In the genomic region with DNA sequence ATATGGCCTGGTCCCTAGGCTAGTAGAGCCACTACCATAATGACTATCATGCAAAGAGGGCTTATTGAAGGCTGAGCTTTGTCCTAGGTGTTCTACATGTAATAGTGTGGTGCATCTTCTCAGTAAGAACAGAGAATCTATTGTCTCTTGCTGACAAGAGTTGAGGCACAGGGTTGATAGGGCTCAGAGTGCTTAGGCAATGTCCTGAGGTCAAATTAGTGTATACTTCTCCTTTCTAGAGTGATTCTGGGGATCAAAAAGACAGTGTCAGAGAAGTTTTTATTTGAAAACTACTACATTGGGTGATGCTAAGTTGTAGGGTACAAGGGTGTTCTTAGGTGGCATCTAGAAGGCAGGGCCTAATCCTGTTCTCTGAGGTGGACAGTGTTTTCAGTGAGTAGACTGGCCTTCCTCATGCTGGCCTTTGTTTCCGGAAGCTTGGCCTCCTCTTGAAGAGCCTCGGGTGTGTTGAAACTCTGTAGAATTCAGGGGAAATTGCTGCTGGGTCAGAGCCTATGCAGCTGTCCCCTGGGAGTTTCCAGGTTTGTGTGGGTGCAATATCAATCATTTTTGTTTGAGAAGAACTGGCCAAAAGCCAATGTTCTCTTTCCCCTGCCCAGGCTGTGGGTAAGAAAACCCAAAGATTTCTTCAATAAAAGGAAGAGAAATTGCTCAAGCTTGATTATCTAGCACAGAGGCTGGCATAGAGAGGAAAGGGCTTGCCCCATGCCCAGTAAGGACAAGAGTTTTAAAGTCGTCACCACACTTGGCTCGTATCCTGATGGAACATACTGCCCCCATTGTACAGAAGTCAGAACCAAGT, we compare ENCODE assay signal across 10 mouse cellular contexts.
DNase-seq lines count a peak whose midpoint lies in the region; ATAC-seq lines count a peak whose summit lies in the region.
"Had no signal": no experiment of that assay in that cellular context is flagged by ENCODE, and none has a peak within 500 bp of the region (broad histone marks: within the 10 kb centered on the region; RNA-seq: fewer than 3 reads in every experiment).

No protein-coding gene starts in this region.

- no peaks in the 10 kb centered on the region for H3K36me3 ChIP-seq in liver, embryonic 15.5 days (replicated peaks)
- H3K36me3 ChIP-seq in liver, embryonic 11.5 days (ENCODE audit: control insufficient read depth, insufficient read depth, low read length): no peaks in the 10 kb centered on the region
- no peaks in the 10 kb centered on the region for H3K36me3 ChIP-seq in forebrain, embryonic 15.5 days
- no peaks in the 10 kb centered on the region for H3K36me3 ChIP-seq in midbrain, embryonic 15.5 days (replicated peaks)
- H3K36me3 ChIP-seq: embryonic facial prominence, embryonic 15.5 days had no signal

- 0 out of 2 replicates have a peak overlapping the region, but pooled peaks have one; percentile 7 for H3K27ac ChIP-seq in liver, embryonic 15.5 days (replicated peaks)
- H3K27ac ChIP-seq in liver, embryonic 11.5 days (ENCODE audit: low read depth, low read length): no peak overlapping the region
- H3K27ac ChIP-seq in forebrain, embryonic 15.5 days (replicated peaks): no peak overlapping the region
- no peak overlapping the region for H3K27ac ChIP-seq in midbrain, embryonic 15.5 days
- H3K27ac ChIP-seq: embryonic facial prominence, embryonic 15.5 days; heart, adult 2 months had no signal

- H3K4me3 ChIP-seq in liver, embryonic 15.5 days (replicated peaks): no peak overlapping the region
- no peak overlapping the region for H3K4me3 ChIP-seq in liver, embryonic 11.5 days (ENCODE audit: low read depth, low read length)
- H3K4me3 ChIP-seq in forebrain, embryonic 15.5 days: no peak overlapping the region
- H3K4me3 ChIP-seq in midbrain, embryonic 15.5 days: no peak overlapping the region
- H3K4me3 ChIP-seq: embryonic facial prominence, embryonic 15.5 days; heart, adult 2 months; megakaryocyte, embryonic 14.5 days had no signal

- no peak overlapping the region for H3K9ac ChIP-seq in liver, embryonic 15.5 days
- no peak overlapping the region for H3K9ac ChIP-seq in liver, embryonic 11.5 days (ENCODE audit: low read depth, low read length)
- H3K9ac ChIP-seq in forebrain, embryonic 15.5 days (replicated peaks): no peak overlapping the region
- H3K9ac ChIP-seq in midbrain, embryonic 15.5 days: no peak overlapping the region
- H3K9ac ChIP-seq: embryonic facial prominence, embryonic 15.5 days had no signal

- no peaks in the 10 kb centered on the region for H3K9me3 ChIP-seq in liver, embryonic 15.5 days (replicated peaks)
- H3K9me3 ChIP-seq in liver, embryonic 11.5 days (ENCODE audit: control insufficient read depth, low read length): no peaks in the 10 kb centered on the region
- H3K9me3 ChIP-seq in forebrain, embryonic 15.5 days: no peaks in the 10 kb centered on the region
- H3K9me3 ChIP-seq in midbrain, embryonic 15.5 days: no peaks in the 10 kb centered on the region
- H3K9me3 ChIP-seq: embryonic facial prominence, embryonic 15.5 days; megakaryocyte, embryonic 14.5 days had no signal

- H3K4me1 ChIP-seq in liver, embryonic 15.5 days (replicated peaks): no peaks in the 10 kb centered on the region
- H3K4me1 ChIP-seq in liver, embryonic 11.5 days (replicated peaks; ENCODE audit: control insufficient read depth, insufficient read depth, low read length): no peaks in the 10 kb centered on the region
- peaks cover 19% of the 10 kb centered on the region for H3K4me1 ChIP-seq in forebrain, embryonic 15.5 days
- H3K4me1 ChIP-seq in midbrain, embryonic 15.5 days: peaks cover 7% of the 10 kb centered on the region; the same call in 1 of the 2 replicates
- H3K4me1 ChIP-seq: embryonic facial prominence, embryonic 15.5 days had no signal

- no peaks in the 10 kb centered on the region for H3K27me3 ChIP-seq in liver, embryonic 15.5 days
- H3K27me3 ChIP-seq in liver, embryonic 11.5 days (replicated peaks; ENCODE audit: control insufficient read depth, insufficient read depth, low read length): no peaks in the 10 kb centered on the region
- no peaks in the 10 kb centered on the region for H3K27me3 ChIP-seq in forebrain, embryonic 15.5 days
- no peaks in the 10 kb centered on the region for H3K27me3 ChIP-seq in midbrain, embryonic 15.5 days (replicated peaks)
- H3K27me3 ChIP-seq: embryonic facial prominence, embryonic 15.5 days had no signal

- H3K4me2 ChIP-seq in liver, embryonic 15.5 days: no peak overlapping the region
- no peak overlapping the region for H3K4me2 ChIP-seq in liver, embryonic 11.5 days
- no peak overlapping the region for H3K4me2 ChIP-seq in forebrain, embryonic 15.5 days (replicated peaks)
- no peak overlapping the region for H3K4me2 ChIP-seq in midbrain, embryonic 15.5 days
- H3K4me2 ChIP-seq: embryonic facial prominence, embryonic 15.5 days had no signal

- 46% methylated on average over 4 of the region's 4 CpGs for WGBS in liver, embryonic 15.5 days (ENCODE audit: insufficient replicate concordance)
- 72% methylated on average over 4 of the region's 4 CpGs for WGBS in liver, embryonic 11.5 days
- WGBS in forebrain, embryonic 15.5 days: 83% methylated on average over 4 of the region's 4 CpGs
- WGBS in midbrain, embryonic 15.5 days: 84% methylated on average over 4 of the region's 4 CpGs

- DNase-seq in liver, embryonic 11.5 days (ENCODE audit: low spot score): no peak
- peak; percentile 47 for DNase-seq in adrenal gland, postnatal 10 days
- DNase-seq in fibroblast of lung, adult 2 months (ENCODE audit: low read depth): peak; percentile 11
- peak; percentile 31 for DNase-seq in natural killer cell, adult 2 months (ENCODE audit: low spot score in 2 of 2)

- peak; percentile 54 for ATAC-seq in liver, embryonic 15.5 days (ENCODE audit: insufficient read depth)
- no peak for ATAC-seq in liver, embryonic 11.5 days (replicated peaks; ENCODE audit: low FRiP score)
- no peak for ATAC-seq in forebrain, embryonic 15.5 days (replicated peaks)
- ATAC-seq in midbrain, embryonic 15.5 days (replicated peaks): no peak
